Mouse (Mus musculus) testis, postnatal 14 days (tissue): ENCODE measurements around the gene Lss.

Experiments used
- DNase-seq: peaks from one replicate; pipeline ENCODE4 v3.0.0; 2021; ENCODE audit warnings: low spot score

The Lss gene

GRCm38 (mm10) chr10:76561972-76562371 lies 30.6 kb downstream of the Lss start, which contains the start of gene Spatc1l:
TSS of gene Spatc1l (plus strand) at chr10:76562272.
- no peak for DNase-seq

GRCm38 (mm10) chr10:76569996-76570685 lies 38.8 kb downstream of the Lss start:
- no peak for DNase-seq

- DNase-seq = no peak
Observed at GRCm38 (mm10) chr10:76571070-76571469, 39.7 kb downstream of the Lss start.

- no peak for DNase-seq
Observed at GRCm38 (mm10) chr10:76572151-76572550, 40.8 kb downstream of the Lss start.

- DNase-seq = no peak
Observed at GRCm38 (mm10) chr10:76575374-76575773, 44.0 kb downstream of the Lss start, which contains the start of gene Ftcd. TSS of gene Ftcd (plus strand) at chr10:76575648.

GRCm38 (mm10) chr10:76576920-76577319 lies 45.5 kb downstream of the Lss start:
- no peak for DNase-seq

GRCm38 (mm10) chr10:76584138-76584537 lies 52.8 kb downstream of the Lss start:
- DNase-seq = no peak

- DNase-seq = no peak
Observed at GRCm38 (mm10) chr10:76586190-76586589, 54.8 kb downstream of the Lss start.

- no peak for DNase-seq
Observed at GRCm38 (mm10) chr10:76590197-76590596, 58.8 kb downstream of the Lss start.

GRCm38 (mm10) chr10:76596338-76596737 lies 65.0 kb downstream of the Lss start:
- no peak for DNase-seq

- no peak for DNase-seq
Observed at GRCm38 (mm10) chr10:76602690-76603089, 71.3 kb downstream of the Lss start.
